Mouse (Mus musculus): ENCODE results near the gene Vill. TPM values are rescaled to one million over a fixed set of nuclear protein-coding genes. Genes with fewer than 3 reads are reported as not detected.

Gene Vill
- total RNA-seq, 1 experiment from 2014 or later: 36.4 TPM

DNA sequence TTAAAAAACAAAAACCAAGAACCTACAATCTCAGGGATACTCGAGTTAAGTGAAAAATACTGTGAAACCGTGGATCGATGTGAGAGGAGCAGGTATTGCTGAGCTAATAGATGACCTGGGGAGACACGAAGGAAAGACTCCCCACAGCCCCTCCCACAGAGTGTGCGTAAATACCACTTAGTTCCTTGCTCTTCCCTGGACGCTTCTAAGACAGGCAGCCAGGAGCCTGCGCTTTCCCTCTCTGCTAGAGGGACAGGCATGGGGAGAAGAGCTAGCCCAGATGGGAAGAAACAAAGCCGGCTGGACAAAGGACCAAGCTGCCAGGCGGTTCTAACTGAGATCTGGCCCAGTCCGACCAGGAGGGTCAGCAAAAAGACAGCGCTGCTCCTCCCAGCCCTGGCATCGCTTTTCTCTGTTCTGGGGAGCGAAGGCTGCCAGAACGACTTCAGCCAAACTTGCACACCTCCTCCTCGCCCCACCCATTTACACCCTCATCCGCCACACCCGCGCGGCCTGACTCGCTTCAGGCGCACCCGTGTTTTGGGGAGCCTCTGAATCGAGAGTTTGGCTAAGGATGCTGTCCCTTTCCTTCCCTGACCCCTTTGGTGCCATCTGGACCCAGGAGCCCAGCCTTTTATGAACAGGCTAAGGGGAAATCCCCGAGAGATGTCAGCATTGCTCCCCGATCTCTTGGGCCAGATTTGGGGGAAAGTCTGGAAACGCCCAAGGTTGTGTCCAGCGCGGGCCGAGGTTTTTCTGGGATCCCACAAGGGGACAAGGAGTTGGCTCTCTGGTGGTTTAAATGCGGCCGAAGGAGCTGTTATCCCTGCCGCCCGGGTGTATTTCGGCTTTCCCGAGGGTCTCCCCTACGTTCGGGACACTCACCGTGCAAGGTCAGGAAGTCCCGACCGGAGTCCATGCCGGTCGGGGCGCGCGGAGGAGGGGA lies 40.2 kb downstream of the Vill start:
- ATAC-seq (replicated peaks in 1 of 2; ENCODE audit: insufficient read depth in 1 of 2, low FRiP score in 2 of 2, low TSS enrichment in 1 of 2, low read depth in 1 of 2, poor library complexity in 2 of 2, severe bottlenecking in 2 of 2): no peak

DNA sequence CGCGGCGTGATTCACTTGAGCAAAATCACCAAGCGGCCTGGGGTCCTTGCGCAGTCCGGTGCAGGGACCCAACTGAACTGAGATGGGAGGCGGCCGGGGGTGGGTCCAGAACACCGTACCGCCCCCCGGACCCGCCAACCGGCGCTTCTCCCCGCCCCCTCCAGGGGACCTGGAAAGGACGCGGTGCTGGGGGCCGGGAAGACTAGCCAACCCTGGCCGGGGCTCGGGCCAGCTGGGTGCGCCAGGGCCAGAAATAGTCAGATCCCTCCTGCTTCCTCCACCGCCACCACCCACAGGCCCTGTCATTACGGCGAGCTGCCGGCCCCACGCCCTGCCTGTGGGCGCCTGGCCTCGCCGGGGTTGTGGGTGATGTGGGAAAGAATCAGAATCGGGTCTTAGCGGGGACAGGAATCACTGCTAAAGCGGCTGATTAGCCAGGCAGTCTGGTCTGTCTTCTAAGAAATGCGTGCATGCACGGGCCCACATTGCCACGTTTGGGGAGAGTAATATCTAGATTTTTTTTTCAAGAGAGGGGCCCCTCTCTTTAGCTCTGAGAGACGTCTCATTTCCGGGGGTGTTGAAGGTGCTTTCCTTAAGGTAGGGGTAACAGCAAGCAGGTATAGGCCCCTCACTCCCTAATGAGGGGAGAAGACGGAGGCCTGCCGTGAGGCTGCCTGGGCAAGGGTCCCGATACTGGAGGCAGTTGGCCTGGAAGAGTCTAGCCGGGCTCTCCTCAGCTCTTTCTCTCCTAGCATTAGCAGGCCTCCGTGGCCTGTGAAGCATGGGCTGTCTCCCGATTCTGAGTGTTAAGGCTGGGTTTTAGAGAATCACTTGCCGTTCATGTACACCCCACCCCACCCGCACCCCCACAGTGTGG lies 41.1 kb downstream of the Vill start, which contains the start of gene Plcd1:
Gene Plcd1 (minus strand): TSS at position 84 of the 877 bp plus-strand sequence.
- peak; percentile 44 to 62; a peak in 2 of 4 replicates for ATAC-seq (replicated peaks in 1 of 2; ENCODE audit: insufficient read depth in 1 of 2, low FRiP score in 2 of 2, low TSS enrichment in 1 of 2, low read depth in 1 of 2, poor library complexity in 2 of 2, severe bottlenecking in 2 of 2)

DNA sequence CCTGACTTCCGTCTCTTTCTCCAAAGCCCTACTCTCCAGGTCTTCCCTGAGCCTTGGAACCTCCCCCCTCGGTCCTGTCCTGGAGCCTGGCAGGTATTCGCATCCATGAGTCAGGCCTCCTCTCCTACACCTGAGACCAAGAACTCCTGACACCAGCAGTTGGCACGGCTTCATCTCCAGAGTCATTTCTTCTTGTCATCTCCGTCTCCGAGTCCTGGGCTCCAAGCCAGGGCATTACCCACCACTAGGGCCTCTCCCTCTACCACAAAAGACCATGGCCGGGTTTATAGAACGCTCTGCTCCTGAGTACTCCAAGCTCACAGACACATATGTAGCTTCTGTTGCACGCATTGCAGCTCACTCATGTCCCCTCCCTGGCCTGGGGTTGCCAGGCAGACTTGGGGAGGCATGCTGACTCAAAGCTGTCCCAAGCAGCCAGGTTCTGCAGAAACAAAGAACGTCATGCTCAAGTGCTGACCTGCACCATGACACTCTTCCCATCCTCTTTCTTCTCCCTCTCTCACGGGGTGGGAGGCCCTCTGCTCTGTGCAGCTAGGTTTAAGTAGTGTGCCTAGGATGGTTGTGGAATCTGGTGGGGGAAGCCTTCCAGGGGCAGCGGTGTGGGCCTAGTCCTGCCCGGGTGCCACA lies 42.0 kb downstream of the Vill start:
- no peak for ATAC-seq (replicated peaks in 1 of 2; ENCODE audit: insufficient read depth in 1 of 2, low FRiP score in 2 of 2, low TSS enrichment in 1 of 2, low read depth in 1 of 2, poor library complexity in 2 of 2, severe bottlenecking in 2 of 2)

DNA sequence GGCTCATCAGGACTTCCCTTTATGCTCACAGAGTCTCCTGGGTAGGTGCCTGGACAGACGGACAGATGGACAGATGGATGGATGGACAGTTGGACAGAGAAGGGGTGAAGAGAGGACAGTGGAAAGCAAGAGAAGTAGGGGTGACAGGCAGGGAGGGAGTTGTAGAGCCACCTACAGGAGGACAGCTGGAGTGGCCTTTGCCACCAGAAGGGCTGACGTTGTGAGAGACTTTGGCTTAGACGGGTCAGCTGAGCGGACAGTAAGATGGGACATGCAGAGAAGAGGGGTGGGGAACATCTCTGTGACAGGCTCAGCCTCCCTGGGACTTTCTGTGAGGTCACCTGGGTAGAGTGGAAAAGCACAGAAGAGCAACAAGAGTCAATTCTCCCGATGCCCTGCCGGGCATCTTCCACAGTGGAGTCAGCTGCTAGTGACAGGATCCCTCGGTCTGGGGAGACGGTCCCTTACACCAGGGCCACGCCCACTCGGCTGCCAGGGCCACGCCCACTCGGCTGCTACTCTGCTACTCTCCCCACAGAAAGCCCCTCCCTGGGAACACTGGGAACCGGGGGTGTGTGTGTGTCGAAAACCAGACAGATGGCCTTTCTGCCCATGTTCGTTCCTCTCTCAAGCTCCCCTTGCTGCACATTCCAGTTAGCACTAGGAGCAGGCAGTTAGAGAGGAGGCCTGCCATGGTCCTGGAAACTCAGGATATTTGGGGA lies 47.8 kb downstream of the Vill start:
- no peak for ATAC-seq (replicated peaks in 1 of 2; ENCODE audit: insufficient read depth in 1 of 2, low FRiP score in 2 of 2, low TSS enrichment in 1 of 2, low read depth in 1 of 2, poor library complexity in 2 of 2, severe bottlenecking in 2 of 2)

DNA sequence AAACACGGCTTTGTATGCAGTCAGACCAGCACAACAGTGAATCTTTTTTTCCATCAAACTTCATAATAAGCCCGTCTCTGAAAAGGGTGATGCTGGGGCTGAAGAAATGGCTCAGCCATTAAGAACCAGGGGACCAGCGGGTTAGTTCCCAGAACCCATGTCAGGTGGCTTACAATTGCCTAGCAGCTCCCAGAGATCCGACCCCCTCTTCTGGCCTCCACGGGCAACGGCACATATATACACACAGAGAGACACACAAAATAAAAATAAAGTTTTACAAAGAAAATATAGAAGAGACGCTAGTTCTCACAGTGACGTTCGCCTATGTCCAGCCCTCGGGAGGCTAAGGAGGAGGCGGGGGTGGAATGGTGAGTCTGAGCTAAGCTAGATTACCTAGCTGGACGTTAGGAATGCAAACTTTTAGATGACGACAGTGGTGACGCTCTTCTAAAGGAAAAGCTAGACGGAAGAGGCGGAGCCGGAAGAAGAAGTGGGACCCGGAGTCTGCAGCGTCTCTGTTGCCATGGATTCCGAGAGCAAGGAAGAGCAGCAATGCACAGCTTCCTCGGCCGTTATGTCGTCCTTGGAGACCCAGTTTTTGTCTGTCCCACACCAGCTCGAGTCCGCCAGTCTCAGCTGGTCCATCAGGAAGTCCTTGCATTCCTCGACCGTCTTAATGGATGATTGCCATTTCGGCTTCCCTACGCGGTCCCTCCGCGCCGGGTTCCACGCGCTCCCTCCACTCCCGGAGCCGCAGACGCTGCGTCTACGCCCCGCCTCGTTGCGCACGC lies 49.6 kb downstream of the Vill start, which contains the start of gene Dlec1:
Gene Dlec1 (plus strand): TSS at position 487 of the 791 bp plus-strand sequence.
- peak; percentile 92 to 96 for ATAC-seq (replicated peaks in 1 of 2; ENCODE audit: insufficient read depth in 1 of 2, low FRiP score in 2 of 2, low TSS enrichment in 1 of 2, low read depth in 1 of 2, poor library complexity in 2 of 2, severe bottlenecking in 2 of 2)

DNA sequence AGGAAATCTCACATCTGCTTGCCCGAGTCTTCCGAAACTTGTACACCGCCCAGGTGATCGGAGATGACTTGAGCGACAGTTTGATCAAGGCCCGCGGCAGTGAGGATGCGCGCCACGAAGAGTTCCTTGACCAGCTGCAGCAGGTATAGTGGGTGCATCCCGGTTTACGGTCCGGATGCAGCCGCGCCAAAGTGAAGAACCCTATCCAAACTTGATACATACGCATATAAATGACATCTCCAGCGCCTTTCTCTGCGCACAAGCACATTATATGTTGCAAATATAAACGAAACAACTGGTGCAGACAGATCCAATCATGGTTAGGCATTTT lies 50.2 kb downstream of the Vill start:
- ATAC-seq (replicated peaks in 1 of 2; ENCODE audit: insufficient read depth in 1 of 2, low FRiP score in 2 of 2, low TSS enrichment in 1 of 2, low read depth in 1 of 2, poor library complexity in 2 of 2, severe bottlenecking in 2 of 2): no peak

DNA sequence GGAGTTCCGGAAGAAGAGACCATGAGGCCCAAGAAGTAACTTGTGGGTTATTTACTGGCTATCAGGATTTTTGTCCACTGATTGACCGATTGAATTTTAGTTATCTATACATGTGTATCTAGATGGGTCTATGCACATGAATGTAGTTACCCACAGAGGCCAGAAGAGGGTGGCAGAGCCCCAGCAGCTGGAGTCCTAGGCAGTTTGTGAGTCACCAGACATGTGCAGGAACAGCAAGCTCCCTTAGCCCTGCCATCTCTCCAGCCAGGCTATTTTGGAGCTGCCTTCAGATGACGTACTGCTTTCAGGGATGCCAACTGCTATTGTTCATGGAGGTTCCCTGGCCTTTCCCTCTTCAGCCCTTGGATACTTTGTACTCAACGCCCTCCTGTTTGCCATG lies 55.0 kb downstream of the Vill start:
- no peak for ATAC-seq (replicated peaks in 1 of 2; ENCODE audit: insufficient read depth in 1 of 2, low FRiP score in 2 of 2, low TSS enrichment in 1 of 2, low read depth in 1 of 2, poor library complexity in 2 of 2, severe bottlenecking in 2 of 2)

DNA sequence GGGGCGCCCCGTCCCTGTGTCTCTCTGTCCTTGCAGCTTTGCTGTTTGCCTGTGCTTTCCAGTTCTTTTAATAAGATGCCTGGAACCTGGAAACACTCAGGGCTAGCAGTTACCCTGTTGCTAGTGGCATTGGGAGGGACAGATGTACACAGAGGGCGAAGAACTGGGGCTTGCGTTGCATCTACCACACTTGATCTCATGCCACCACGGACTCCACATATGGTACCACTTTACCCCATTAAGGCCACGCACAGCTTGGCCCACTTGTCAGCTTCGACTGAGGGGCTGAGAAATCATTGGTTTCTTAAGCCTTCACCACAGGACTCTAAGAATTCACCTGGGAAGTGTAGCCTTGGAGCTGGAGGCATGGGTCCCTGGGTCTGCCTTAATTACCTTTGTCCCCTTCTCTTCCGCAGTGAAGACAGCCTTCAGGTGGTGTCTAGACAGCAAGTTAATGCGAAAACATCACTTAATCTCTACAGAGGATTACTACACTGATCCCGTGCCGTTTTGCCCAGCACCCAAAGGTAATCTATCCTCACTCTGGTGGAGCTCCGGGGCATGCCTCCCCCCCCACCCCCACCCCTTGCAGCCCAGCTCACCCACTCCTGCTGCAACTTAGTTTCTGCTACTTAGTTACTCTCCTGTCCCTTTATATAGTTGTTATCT lies 57.2 kb downstream of the Vill start:
- no peak for ATAC-seq (replicated peaks in 1 of 2; ENCODE audit: insufficient read depth in 1 of 2, low FRiP score in 2 of 2, low TSS enrichment in 1 of 2, low read depth in 1 of 2, poor library complexity in 2 of 2, severe bottlenecking in 2 of 2)

DNA sequence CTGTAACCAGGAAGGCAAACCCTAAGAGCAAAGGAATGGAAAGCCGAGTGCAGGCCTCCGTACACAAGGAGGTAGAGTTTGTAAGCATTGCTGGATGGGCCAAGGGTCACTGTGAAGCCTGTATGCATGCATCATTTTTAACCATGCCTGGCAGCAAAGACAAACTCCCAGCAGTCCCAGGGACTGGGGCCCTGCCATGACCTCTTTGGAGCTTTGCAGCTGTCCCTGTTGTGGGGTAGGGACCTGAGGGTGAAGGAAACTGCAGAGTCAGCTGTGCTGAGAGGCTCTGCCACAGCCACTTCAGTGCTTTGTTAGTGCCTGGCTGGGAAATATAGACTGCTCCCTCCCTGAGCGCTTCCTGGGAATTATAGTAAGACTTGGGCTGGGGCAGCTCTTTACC lies 58.1 kb downstream of the Vill start:
- no peak for ATAC-seq (replicated peaks in 1 of 2; ENCODE audit: insufficient read depth in 1 of 2, low FRiP score in 2 of 2, low TSS enrichment in 1 of 2, low read depth in 1 of 2, poor library complexity in 2 of 2, severe bottlenecking in 2 of 2)

DNA sequence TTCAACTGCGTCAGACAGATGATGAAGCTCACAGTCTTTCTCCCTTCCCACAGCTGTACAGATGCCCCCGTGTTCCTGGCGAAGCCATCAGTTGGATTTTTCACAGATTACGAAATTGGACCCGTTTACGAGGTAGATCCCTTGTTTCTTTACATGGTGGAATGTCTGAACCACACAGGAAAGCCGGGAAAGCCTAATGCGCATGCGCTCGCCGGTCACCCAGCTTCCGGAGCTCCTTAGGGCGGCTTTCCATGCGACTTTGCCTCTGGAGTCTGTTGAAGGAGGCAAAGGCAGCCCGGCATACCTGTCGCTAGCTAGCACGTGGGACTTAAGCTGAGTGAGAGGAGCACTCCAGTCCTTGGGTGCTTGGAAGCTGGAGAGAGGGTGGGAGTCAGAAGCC lies 62.3 kb downstream of the Vill start:
- no peak for ATAC-seq (replicated peaks in 1 of 2; ENCODE audit: insufficient read depth in 1 of 2, low FRiP score in 2 of 2, low TSS enrichment in 1 of 2, low read depth in 1 of 2, poor library complexity in 2 of 2, severe bottlenecking in 2 of 2)

DNA sequence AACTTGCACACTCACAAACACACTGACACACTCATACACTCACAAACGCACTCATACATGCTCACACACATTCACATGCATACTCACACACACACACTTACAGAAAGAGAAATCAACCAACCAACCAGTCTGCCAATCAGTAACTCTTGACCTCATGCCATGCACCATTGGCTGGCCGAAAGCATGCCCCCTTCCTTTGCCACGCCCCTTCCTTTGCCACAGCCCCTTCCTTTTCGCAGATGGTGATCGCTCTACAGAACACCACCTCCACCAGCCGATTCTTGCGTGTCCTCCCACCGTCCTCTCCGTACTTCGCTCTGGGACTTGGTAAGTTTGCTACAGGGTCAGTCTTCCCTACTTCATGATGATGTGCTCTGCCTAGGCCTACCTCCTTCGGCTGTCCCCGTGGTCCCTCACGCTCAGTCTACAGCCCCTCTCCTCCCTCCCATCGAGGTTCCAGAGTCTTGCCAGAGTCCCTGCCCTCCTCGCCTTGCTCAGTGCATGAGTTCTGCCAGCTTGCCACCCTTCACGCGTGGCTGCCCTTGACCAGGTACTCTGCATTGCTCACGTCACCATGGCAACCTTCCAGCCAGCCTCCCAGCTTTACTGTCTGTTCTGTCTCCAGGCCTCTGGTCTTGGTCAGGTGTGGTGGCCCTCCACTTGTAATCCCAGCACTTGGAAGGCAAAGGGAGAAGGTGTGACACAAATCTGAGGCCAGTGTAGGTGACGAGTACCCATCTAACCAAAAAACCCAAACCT lies 67.0 kb downstream of the Vill start:
- no peak for ATAC-seq (replicated peaks in 1 of 2; ENCODE audit: insufficient read depth in 1 of 2, low FRiP score in 2 of 2, low TSS enrichment in 1 of 2, low read depth in 1 of 2, poor library complexity in 2 of 2, severe bottlenecking in 2 of 2)

DNA sequence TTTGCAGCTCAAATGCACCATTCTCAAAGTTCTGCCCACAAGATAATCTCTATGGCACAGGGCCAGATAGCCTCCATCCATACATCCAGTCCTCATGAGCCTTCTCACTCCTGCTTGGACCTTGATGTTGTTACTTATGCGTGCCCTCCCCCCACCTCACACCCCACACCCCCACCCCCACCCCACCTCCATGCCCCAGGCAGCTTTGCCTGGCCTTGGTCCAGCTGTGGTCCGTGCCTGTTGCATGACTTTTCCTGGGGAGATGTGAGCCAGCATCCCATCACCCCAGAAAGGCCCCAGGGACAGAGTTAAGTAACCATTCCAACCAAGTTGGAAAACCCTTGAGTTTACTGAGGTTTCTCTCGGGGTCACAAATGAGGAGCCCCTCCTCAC lies 67.6 kb downstream of the Vill start:
- ATAC-seq (replicated peaks in 1 of 2; ENCODE audit: insufficient read depth in 1 of 2, low FRiP score in 2 of 2, low TSS enrichment in 1 of 2, low read depth in 1 of 2, poor library complexity in 2 of 2, severe bottlenecking in 2 of 2): no peak
